Mouse (Mus musculus): ENCODE measurements around the gene Col4a5. TPM values are rescaled to one million over a fixed set of nuclear protein-coding genes. Genes with fewer than 3 reads are reported as not detected.

The Col4a5 gene
- total RNA-seq, 2 experiments from 2014 or later: not detected

Other genes starting within 250 kb of the Col4a5 start
- gene Col4a6, start 1.3 kb upstream of the Col4a5 start, total RNA-seq (2014; fragmentation: Nextera tagmentation): not detected in 2 replicates
- gene Col4a6, start 1.3 kb upstream of the Col4a5 start, total RNA-seq (2017): not detected in 2 replicates
- not detected in 2 replicates for gene Irs4, start 249.9 kb downstream of the Col4a5 start, total RNA-seq (2014; fragmentation: Nextera tagmentation)
- not detected in 2 replicates for gene Irs4, start 249.9 kb downstream of the Col4a5 start, total RNA-seq (2017)

Measured in granulocyte monocyte progenitor cell, adult 5-6 weeks (primary cell).